Mouse (Mus musculus): Measurements from ENCODE around the gene Ccnl2. TPM values are rescaled to one million over a fixed set of nuclear protein-coding genes. Genes with fewer than 3 reads are reported as not detected.

Ccnl2 gene
- polyA plus RNA-seq (2012; rRNA removed) = 103 and 115 TPM in 2 replicates

GRCm38 (mm10) chr4:155811929-155812664 lies at the start of gene Ccnl2:
Gene Ccnl2, plus strand, starts transcription at chr4:155812489.

GRCm38 (mm10) chr4:155774280-155774754 lies 38.0 kb upstream of the Ccnl2 start, which contains the start of gene Vwa1:
Gene Vwa1, minus strand, starts transcription at chr4:155774698.

GRCm38 (mm10) chr4:155785819-155786218 lies 26.5 kb upstream of the Ccnl2 start, which contains the start of gene Tmem88b:
Gene Tmem88b, minus strand, starts transcription at chr4:155785874.

GRCm38 (mm10) chr4:155790021-155790489 lies 22.2 kb upstream of the Ccnl2 start, which contains the start of gene Ankrd65:
Gene Ankrd65, plus strand, starts transcription at chr4:155790439.

GRCm38 (mm10) chr4:155802741-155803339 lies 9.4 kb upstream of the Ccnl2 start, which contains the start of gene Mrpl20:
Gene Mrpl20, plus strand, starts transcription at chr4:155802878.

GRCm38 (mm10) chr4:155831205-155831766 lies 19.0 kb downstream of the Ccnl2 start, which contains the start of gene Aurkaip1:
Gene Aurkaip1, plus strand, starts transcription at chr4:155831272.

DNA sequence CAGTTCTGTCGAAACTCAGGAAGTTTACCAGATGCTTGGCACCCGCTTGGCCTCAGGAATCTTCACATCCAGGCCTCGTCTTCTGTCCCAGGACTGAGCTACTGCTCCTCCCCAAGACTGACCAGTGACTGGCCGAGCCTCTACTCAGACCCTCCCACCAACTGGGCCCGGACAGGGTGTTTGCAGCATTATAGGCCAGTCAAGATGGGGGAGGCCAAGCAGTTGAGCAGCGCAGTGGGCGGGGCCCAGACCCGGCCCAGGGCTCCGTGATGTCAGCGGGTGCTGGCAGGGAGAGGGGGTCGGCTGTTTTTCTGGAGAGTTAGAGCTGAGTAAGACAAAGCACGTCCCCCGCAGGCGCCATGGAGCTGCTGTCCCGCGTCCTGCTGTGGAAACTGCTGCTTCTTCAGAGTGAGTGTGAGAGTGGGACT lies 27.2 kb downstream of the Ccnl2 start, which contains the start of gene Mxra8:
Gene Mxra8, plus strand, starts transcription at position 198 of the 428 bp plus-strand sequence.

GRCm38 (mm10) chr4:155846871-155847578 lies 34.7 kb downstream of the Ccnl2 start, which contains the start of gene Dvl1:
Gene Dvl1, plus strand, starts transcription at chr4:155847402.

DNA sequence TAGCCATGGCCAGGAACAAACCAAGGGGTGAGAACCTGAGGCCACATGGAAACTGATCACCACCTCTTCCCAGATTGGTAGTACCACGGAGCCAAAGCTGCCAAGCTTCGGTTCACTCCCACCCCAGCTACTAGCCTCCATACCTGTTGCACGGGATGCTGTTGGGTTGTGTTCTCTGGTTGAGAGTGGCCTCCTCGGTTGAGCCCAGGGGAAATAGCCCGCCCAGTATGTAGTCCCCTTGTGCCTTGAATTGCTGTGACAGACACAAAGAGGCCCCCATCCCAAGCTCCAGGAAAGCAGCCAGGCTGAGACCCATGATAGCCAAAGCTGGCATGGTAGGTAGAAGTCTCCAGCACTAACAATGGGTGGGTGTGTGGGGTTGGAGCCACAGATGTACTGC lies 50.7 kb downstream of the Ccnl2 start, which contains the start of gene Tas1r3:
Gene Tas1r3, minus strand, starts transcription at position 362 of the 400 bp plus-strand sequence.

GRCm38 (mm10) chr4:155869317-155870033 lies 57.2 kb downstream of the Ccnl2 start, which contains the start of the genes Cptp and Ints11:
Gene Cptp, minus strand, starts transcription at chr4:155869440.
Gene Ints11, plus strand, starts transcription at chr4:155869546.

Other genes with a start within 250 kb of the Ccnl2 start
- gene Slc35e2, start 211.1 kb upstream of the Ccnl2 start, polyA plus RNA-seq (2012; rRNA removed) = 5.5 and 5.7 TPM in 2 replicates
- gene Cdk11b, start 187.6 kb upstream of the Ccnl2 start, polyA plus RNA-seq (2012; rRNA removed) = 17.0 and 20.1 TPM in 2 replicates
- gene Gm10563, start 167.1 kb upstream of the Ccnl2 start, polyA plus RNA-seq (2012; rRNA removed) = not detected in 2 replicates
- 8.9 and 9.8 TPM in 2 replicates for gene Mmp23, start 159.1 kb upstream of the Ccnl2 start, polyA plus RNA-seq (2012; rRNA removed)
- 8.4 and 10.7 TPM in 2 replicates for gene Mib2, start 143.3 kb upstream of the Ccnl2 start, polyA plus RNA-seq (2012; rRNA removed)
- 0.55 and 0.61 TPM in 2 replicates for gene Fndc10, start 118.1 kb upstream of the Ccnl2 start, polyA plus RNA-seq (2012; rRNA removed)
- 49.1 and 49.2 TPM in 2 replicates for gene Ssu72, start 107.7 kb upstream of the Ccnl2 start, polyA plus RNA-seq (2012; rRNA removed)
- gene Tmem240, start 77.7 kb upstream of the Ccnl2 start, polyA plus RNA-seq (2012; rRNA removed) = 0.16 and 0.23 TPM in 2 replicates
- gene Atad3a, start 51.4 kb upstream of the Ccnl2 start, polyA plus RNA-seq (2012; rRNA removed) = 41.4 and 52.8 TPM in 2 replicates
- gene Vwa1, start 37.8 kb upstream of the Ccnl2 start, polyA plus RNA-seq (2012; rRNA removed) = 0.10 and 0.16 TPM in 2 replicates
- gene Tmem88b, start 26.6 kb upstream of the Ccnl2 start, polyA plus RNA-seq (2012; rRNA removed) = 0.55 and 0.60 TPM in 2 replicates
- gene Ankrd65, start 22.1 kb upstream of the Ccnl2 start, polyA plus RNA-seq (2012; rRNA removed) = 0.06 and 0.08 TPM in 2 replicates
- 50.2 and 58.8 TPM in 2 replicates for gene Mrpl20, start 9.6 kb upstream of the Ccnl2 start, polyA plus RNA-seq (2012; rRNA removed)
- gene Aurkaip1, start 18.8 kb downstream of the Ccnl2 start, polyA plus RNA-seq (2012; rRNA removed) = 67.1 and 69.6 TPM in 2 replicates
- 14.4 and 15.6 TPM in 2 replicates for gene Mxra8, start 27.2 kb downstream of the Ccnl2 start, polyA plus RNA-seq (2012; rRNA removed)
- 25.7 and 28.6 TPM in 2 replicates for gene Dvl1, start 34.9 kb downstream of the Ccnl2 start, polyA plus RNA-seq (2012; rRNA removed)
- gene Tas1r3, start 50.9 kb downstream of the Ccnl2 start, polyA plus RNA-seq (2012; rRNA removed) = 0.14 and 0.15 TPM in 2 replicates
- 5.5 and 6.5 TPM in 2 replicates for gene Cptp, start 57.0 kb downstream of the Ccnl2 start, polyA plus RNA-seq (2012; rRNA removed)
- 16.9 and 18.1 TPM in 2 replicates for gene Ints11, start 57.1 kb downstream of the Ccnl2 start, polyA plus RNA-seq (2012; rRNA removed)
- 14.0 and 16.1 TPM in 2 replicates for gene Pusl1, start 79.3 kb downstream of the Ccnl2 start, polyA plus RNA-seq (2012; rRNA removed)
- 5.1 and 6.3 TPM in 2 replicates for gene Acap3, start 79.3 kb downstream of the Ccnl2 start, polyA plus RNA-seq (2012; rRNA removed)
- 32.2 and 32.3 TPM in 2 replicates for gene Ube2j2, start 131.3 kb downstream of the Ccnl2 start, polyA plus RNA-seq (2012; rRNA removed)
- gene C1qtnf12, start 149.8 kb downstream of the Ccnl2 start, polyA plus RNA-seq (2012; rRNA removed) = 22.6 and 24.1 TPM in 2 replicates
- gene B3galt6, start 180.2 kb downstream of the Ccnl2 start, polyA plus RNA-seq (2012; rRNA removed) = 2.4 TPM in 2 replicates
- 36.5 and 36.9 TPM in 2 replicates for gene Sdf4, start 180.4 kb downstream of the Ccnl2 start, polyA plus RNA-seq (2012; rRNA removed)
- 0.71 and 1.2 TPM in 2 replicates for gene Tnfrsf4, start 201.4 kb downstream of the Ccnl2 start, polyA plus RNA-seq (2012; rRNA removed)
- gene Tnfrsf18, start 213.7 kb downstream of the Ccnl2 start, polyA plus RNA-seq (2012; rRNA removed) = 0.54 and 0.59 TPM in 2 replicates
- 0.67 and 0.83 TPM in 2 replicates for gene Ttll10, start 246.9 kb downstream of the Ccnl2 start, polyA plus RNA-seq (2012; rRNA removed)

Data from liver, embryonic 18 days (tissue).